Comparison of ENCODE assay signal across 8 mouse cellular contexts in the genomic region with DNA sequence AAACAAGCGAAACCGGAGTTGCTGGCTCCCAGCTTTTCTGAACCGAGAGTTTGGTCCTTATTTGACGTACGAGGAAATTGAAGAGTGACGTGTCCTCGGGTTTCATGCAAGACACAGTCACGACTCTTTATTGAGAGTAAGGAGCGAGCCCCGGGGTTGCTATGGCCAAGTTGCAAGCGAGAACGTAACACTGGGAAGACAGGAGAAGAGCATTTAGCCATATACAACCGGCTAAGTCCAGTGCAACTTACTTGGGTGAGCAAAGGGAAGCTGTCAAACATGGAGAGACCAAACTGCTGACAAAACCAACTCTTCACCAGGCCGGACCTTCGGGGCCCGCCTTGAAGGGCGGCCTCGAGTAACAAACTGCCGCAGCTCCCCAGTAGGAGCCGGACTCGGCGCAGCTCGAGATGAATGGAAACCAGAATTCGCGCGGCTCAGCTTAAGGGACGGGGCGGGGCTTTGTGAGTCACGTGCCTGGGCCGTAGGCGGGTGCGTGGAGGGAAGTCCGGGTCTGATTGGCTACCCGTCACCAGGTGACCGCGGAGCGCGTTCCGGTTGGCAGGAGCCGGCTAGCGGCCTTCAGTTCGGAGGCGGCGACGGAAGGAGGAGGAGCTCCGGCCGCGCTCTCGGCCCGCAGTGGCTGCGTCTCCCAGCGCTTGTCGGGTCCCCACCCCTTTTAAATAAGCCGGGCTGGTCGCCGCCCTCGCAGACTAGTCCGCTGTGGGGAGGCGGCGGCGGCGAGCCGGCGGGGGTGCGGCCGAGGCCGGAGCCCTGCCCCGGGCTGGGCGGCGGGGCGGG. TPM values are rescaled to one million over a fixed set of nuclear protein-coding genes. Genes with fewer than 3 reads are reported as not detected.
A peak's percentile ranks its signal among the peaks of the same experiment; 100 is the strongest.
DNase-seq lines count a peak whose midpoint lies in the region; ATAC-seq and TF ChIP-seq lines count a peak whose summit lies in the region.

Gene Ccnyl1, plus strand, starts transcription at position 243 of the 801 bp plus-strand sequence.

- H3K4me2 ChIP-seq in forebrain, postnatal 0 days (ENCODE audit: low read depth): peak within 1 kb of the TSS; percentile 91
- peak within 1 kb of the TSS; percentile 85 for H3K4me2 ChIP-seq in lung, embryonic 15.5 days

- peak; percentile 13 to 15; a peak in 1 of 4 replicates for TF ChIP-seq EP300 in MEL (IDR thresholded peaks at IDR 0.05; ENCODE audit: low read depth in 1 of 2, low read length in 2 of 2)

- TF ChIP-seq CTCF in MEL (IDR thresholded peaks at IDR 0.05 in 2 of 3, conservative IDR thresholded peaks at IDR 0.05 in 1 of 3; ENCODE audit: control insufficient read depth in 1 of 3, insufficient read depth in 1 of 3, low read depth in 2 of 3, low read length in 3 of 3, poor library complexity in 1 of 3, severe bottlenecking in 1 of 3): no peak
- TF ChIP-seq CTCF in cerebellum, adult 2 months (IDR thresholded peaks at IDR 0.05; ENCODE audit: borderline replicate concordance, insufficient read depth, low read depth, low read length): no peak
- no peak for TF ChIP-seq CTCF in forebrain, postnatal 0 days (IDR thresholded peaks at IDR 0.05; ENCODE audit: low read depth)

- H3K27ac ChIP-seq in MEL (ENCODE audit: control insufficient read depth, low read depth, low read length): peak within 1 kb of the TSS; percentile 88
- 0 out of 2 replicates have a peak within 1 kb of the TSS, but pooled peaks have one; percentile 25 for H3K27ac ChIP-seq in cerebellum, adult 2 months (ENCODE audit: insufficient read depth, low read length)
- H3K27ac ChIP-seq in forebrain, postnatal 0 days (ENCODE audit: low read depth, low read length): peak within 1 kb of the TSS; percentile 69
- H3K27ac ChIP-seq in lung, embryonic 15.5 days: peak within 1 kb of the TSS; percentile 73

- H3K9me3 ChIP-seq in MEL (replicated peaks; ENCODE audit: insufficient read depth, low read length): no peaks in the 10 kb centered on the region
- no peaks in the 10 kb centered on the region for H3K9me3 ChIP-seq in forebrain, postnatal 0 days (ENCODE audit: low read length)
- no peaks in the 10 kb centered on the region for H3K9me3 ChIP-seq in lung, embryonic 15.5 days

- peak; percentile 97 to 99 for TF ChIP-seq POLR2A in MEL (IDR thresholded peaks at IDR 0.05; ENCODE audit: control insufficient read depth in 1 of 2, insufficient read depth in 1 of 2, low read depth in 1 of 2, low read length in 2 of 2, poor library complexity in 1 of 2)
- TF ChIP-seq POLR2A in cerebellum, adult 2 months (IDR thresholded peaks at IDR 0.05; ENCODE audit: borderline replicate concordance, insufficient read depth, low read length): peak; percentile 57; the same call in 1 of the 2 replicates

- peak within 1 kb of the TSS; percentile 87 for H3K9ac ChIP-seq in MEL (ENCODE audit: control insufficient read depth, low read depth, low read length, poor library complexity, severe bottlenecking)
- peak within 1 kb of the TSS; percentile 68 for H3K9ac ChIP-seq in forebrain, postnatal 0 days
- H3K9ac ChIP-seq in lung, embryonic 15.5 days: peak within 1 kb of the TSS; percentile 87

- peak; percentile 99 for ATAC-seq in forebrain, postnatal 0 days
- peak; percentile 99 for ATAC-seq in lung, embryonic 15.5 days (ENCODE audit: borderline replicate concordance, extremely low read depth, low FRiP score, low TSS enrichment)

- DNase-seq in MEL (ENCODE audit: low read depth, low spot score): peak; percentile 99
- peak; percentile 98 to 99 for DNase-seq in cerebellum, adult 2 months
- DNase-seq in forebrain, postnatal 0 days: peak; percentile 99
- peak; percentile 99 for DNase-seq in heart, postnatal 4 days
- peak; percentile 98 to 99 for DNase-seq in layer of hippocampus, adult 8-10 months (ENCODE audit: low spot score in 2 of 2)
- DNase-seq in ovary, adult 18-20 months (ENCODE audit: low spot score): peak; percentile 99
- DNase-seq in thymus, postnatal 0 days (ENCODE audit: low spot score): peak; percentile 99

- peaks cover 7% of the 10 kb centered on the region; the same call in 1 of the 2 replicates for H3K79me2 ChIP-seq in MEL (ENCODE audit: control insufficient read depth, insufficient read depth, low read length, poor library complexity)

- under 1% methylated on average over 66 of the region's 71 CpGs for WGBS in cerebellum, adult 2 months
- under 1% methylated on average over 70 of the region's 71 CpGs for WGBS in forebrain, postnatal 0 days
- under 1% methylated on average over 53 of the region's 71 CpGs for WGBS in lung, embryonic 15.5 days

- H3K27me3 ChIP-seq in MEL (ENCODE audit: control insufficient read depth in 1 of 2, insufficient read depth in 2 of 2, low read length in 2 of 2): no peaks in the 10 kb centered on the region
- H3K27me3 ChIP-seq in cerebellum, adult 2 months (ENCODE audit: control insufficient read depth, insufficient read depth, low read length): no peaks in the 10 kb centered on the region
- no peaks in the 10 kb centered on the region for H3K27me3 ChIP-seq in forebrain, postnatal 0 days (ENCODE audit: insufficient read depth, low read length)
- H3K27me3 ChIP-seq in lung, embryonic 15.5 days: no peaks in the 10 kb centered on the region

- no peak for TF ChIP-seq RAD21 in MEL (IDR thresholded peaks at IDR 0.05; ENCODE audit: low read depth, low read length)

- H3K4me3 ChIP-seq in MEL (ENCODE audit: control insufficient read depth in 1 of 2, insufficient read depth in 1 of 2, low read depth in 2 of 2, low read length in 2 of 2): peak within 1 kb of the TSS; percentile 82 to 90
- peak within 1 kb of the TSS; percentile 74 for H3K4me3 ChIP-seq in cerebellum, adult 2 months (replicated peaks; ENCODE audit: insufficient read depth, low read depth, low read length)
- peak within 1 kb of the TSS; percentile 81 for H3K4me3 ChIP-seq in forebrain, postnatal 0 days (ENCODE audit: low read depth, low read length)
- peak within 1 kb of the TSS; percentile 97 for H3K4me3 ChIP-seq in lung, embryonic 15.5 days

- H3K4me1 ChIP-seq in MEL (ENCODE audit: control insufficient read depth in 1 of 2, insufficient read depth in 2 of 2, low read length in 2 of 2): peaks cover 0 to 8% of the 10 kb centered on the region in 2 experiments; a peak in 1 of 4 replicates
- no peaks in the 10 kb centered on the region for H3K4me1 ChIP-seq in cerebellum, adult 2 months (ENCODE audit: control insufficient read depth, insufficient read depth, low read length)
- peaks cover 27% of the 10 kb centered on the region for H3K4me1 ChIP-seq in forebrain, postnatal 0 days (ENCODE audit: insufficient read depth)
- peaks cover 20% of the 10 kb centered on the region for H3K4me1 ChIP-seq in lung, embryonic 15.5 days

- H3K36me3 ChIP-seq in MEL (ENCODE audit: control insufficient read depth in 1 of 2, insufficient read depth in 2 of 2, low read length in 2 of 2): peaks cover 0 to 12% of the 10 kb centered on the region in 2 experiments; a peak in 2 of 4 replicates
- no peaks in the 10 kb centered on the region for H3K36me3 ChIP-seq in forebrain, postnatal 0 days (ENCODE audit: insufficient read depth)
- no peaks in the 10 kb centered on the region for H3K36me3 ChIP-seq in lung, embryonic 15.5 days

TF ChIP-seq in MEL, 35 proteins besides CTCF, POLR2A, EP300 and RAD21 (continues in another document):
- TF ChIP-seq NRF1 (IDR thresholded peaks at IDR 0.05; ENCODE audit: insufficient read depth, low read depth, low read length, poor library complexity, severe bottlenecking) (0 out of 2 replicates have a peak, but pooled peaks have one; percentile 23), MYC (IDR thresholded peaks at IDR 0.05; ENCODE audit: low read depth, low read length) (peak; percentile 41; the same call in 1 of the 2 replicates), NELFE (IDR thresholded peaks at IDR 0.05; ENCODE audit: low read depth, low read length) (peak; percentile 99), ZMIZ1 (IDR thresholded peaks at IDR 0.05; ENCODE audit: low read depth, low read length) (peak; percentile 97), MAX (IDR thresholded peaks at IDR 0.05; ENCODE audit: low read length) (peak; percentile 97), POLR2AphosphoS2 (IDR thresholded peaks at IDR 0.05; ENCODE audit: low read length) (peak; percentile 99), HCFC1 (IDR thresholded peaks at IDR 0.05; ENCODE audit: low read depth, low read length) (peak; percentile 77), TCF12 (IDR thresholded peaks at IDR 0.05; ENCODE audit: low read depth, low read length) (peak; percentile 75), E2F4 (IDR thresholded peaks at IDR 0.05; ENCODE audit: borderline replicate concordance, low read depth, low read length) (peak; percentile 72), ZKSCAN1 (IDR thresholded peaks at IDR 0.05; ENCODE audit: low read depth, low read length) (no peak), UBTF (IDR thresholded peaks at IDR 0.05; ENCODE audit: borderline replicate concordance, insufficient read depth, low read depth, low read length) (0 out of 2 replicates have a peak, but pooled peaks have one; percentile 88), TBP (IDR thresholded peaks at IDR 0.05; ENCODE audit: low read depth, low read length) (peak; percentile 97), ETS1 (IDR thresholded peaks at IDR 0.05; ENCODE audit: low read depth, low read length) (0 out of 2 replicates have a peak, but pooled peaks have one; percentile 19), MAZ (IDR thresholded peaks at IDR 0.05; ENCODE audit: low read depth, low read length) (peak; percentile 57), SIN3A (IDR thresholded peaks at IDR 0.05; ENCODE audit: low read length) (peak; percentile 95), BHLHE40 (IDR thresholded peaks at IDR 0.05; ENCODE audit: borderline replicate concordance, low read depth, low read length) (peak; percentile 78), TAL1 (IDR thresholded peaks at IDR 0.05; ENCODE audit: low read length) (no peak), POLR2AphosphoS5 (IDR thresholded peaks at IDR 0.05; ENCODE audit: borderline replicate concordance, low read depth, low read length) (no peak), JUND (IDR thresholded peaks at IDR 0.05; ENCODE audit: low read depth, low read length) (no peak), USF2 (IDR thresholded peaks at IDR 0.05; ENCODE audit: borderline replicate concordance in 1 of 2, insufficient read depth in 1 of 2, low read depth in 1 of 2, low read length in 2 of 2) (peak; percentile 93 to 98)

RNA-seq across cellular contexts. Expression of gene Ccnyl1, which starts in this region (rescaled TPM):
- total RNA-seq in MEL (2012; rRNA removed): 3.0 and 4.9 TPM in 2 replicates
- 10 to 100 TPM in 1 of 2 experiments, not detected in 1; 18.1 TPM for polyA plus RNA-seq in MEL (2012; ENCODE audit: insufficient read depth in 1 of 2, insufficient read length in 2 of 2, low read depth in 1 of 2, low replicate concordance in 2 of 2, missing spikeins in 1 of 2)
- polyA plus RNA-seq in cerebellum, adult 2 months (2012; rRNA removed): 17.4 and 19.1 TPM in 2 replicates
- 20.3 and 24.7 TPM in 2 replicates for total RNA-seq in forebrain, postnatal 0 days (2014; rRNA removed)
- polyA plus RNA-seq in forebrain, postnatal 0 days (2015; fragmentation: Nextera tagmentation; extraction: Ambion mirVana): 3.1 and 3.4 TPM in 2 replicates
- 10 to 100 TPM; 31.0 to 33.2 TPM for total RNA-seq in heart, postnatal 4 days (2021)
- total RNA-seq in layer of hippocampus, adult 8-10 months (2022): 10 to 100 TPM; 10.4 to 12.9 (median 12.0) TPM
- 3.8 TPM in 2 replicates for polyA plus RNA-seq in lung, embryonic 15.5 days (2015; fragmentation: Nextera tagmentation; extraction: Ambion mirVana)
- 1.6 and 2.4 TPM in 2 replicates for polyA plus RNA-seq in thymus, postnatal 0 days (2015; fragmentation: Nextera tagmentation; extraction: Ambion mirVana)

Comparison
In these comparisons a context has a peak if more than half of its experiments do, and no peak if none do; other contexts are left out.
1. Peak in every context shown above with its lines: DNase-seq, ATAC-seq, H3K4me3 ChIP-seq and H3K27ac ChIP-seq.
2. H3K27ac ChIP-seq: peak in every context shown above with its lines; median percentile 88 in MEL; 73 in lung, embryonic 15.5 days; 69 in forebrain, postnatal 0 days; 25 in cerebellum, adult 2 months.